Mouse (Mus musculus) limb, embryonic 13.5 days (tissue): Measurements from ENCODE around the gene Ppp2r5b. TPM values are rescaled to one million over a fixed set of nuclear protein-coding genes. Genes with fewer than 3 reads are reported as not detected.

ENCODE experiments used
- ATAC-seq: fragments of 200-750 bp; cut with Nextera tagmentation; 2 replicates; pipeline ENCODE4 v1.8.0; 2017; ENCODE audit warnings: low read depth, moderate number of reproducible peaks, moderate TSS enrichment; ENCODE audit not compliant: low FRiP score
- H3K27ac ChIP-seq: fragments of 300-500 bp; sonication (generic); 2 replicates; pipeline ENCODE4 v1.5.1; 2015; ENCODE audit warnings: inconsistent platforms, mild to moderate bottlenecking, moderate library complexity
- H3K27me3 ChIP-seq: fragments of 300-500 bp; sonication (generic); 2 replicates; pipeline ENCODE4 v1.6.1; 2015; ENCODE audit warnings: mild to moderate bottlenecking, inconsistent platforms
- H3K36me3 ChIP-seq: fragments of 300-500 bp; sonication (generic); 2 replicates; pipeline ENCODE4 v1.6.1; 2015; ENCODE audit warnings: inconsistent platforms, mild to moderate bottlenecking, moderate library complexity
- H3K4me1 ChIP-seq: fragments of 300-500 bp; sonication (generic); 2 replicates; pipeline ENCODE4 v1.6.1; 2015; ENCODE audit warnings: inconsistent platforms
- H3K4me2 ChIP-seq: fragments of 300-500 bp; sonication (generic); replicated peaks from 2 replicates; pipeline ENCODE4 v1.6.1; 2015; ENCODE audit warnings: inconsistent platforms, mild to moderate bottlenecking, moderate library complexity
- H3K4me3 ChIP-seq: fragments of 300-500 bp; sonication (generic); 2 replicates; pipeline ENCODE4 v1.5.1; 2015; ENCODE audit warnings: moderate library complexity, mild to moderate bottlenecking, inconsistent platforms
- H3K9ac ChIP-seq: fragments of 300-500 bp; sonication (generic); 2 replicates; pipeline ENCODE4 v1.6.1; 2015; ENCODE audit warnings: mild to moderate bottlenecking, inconsistent platforms
- H3K9me3 ChIP-seq: fragments of 300-500 bp; sonication (generic); 2 replicates; pipeline ENCODE4 v1.6.1; 2016; ENCODE audit warnings: inconsistent platforms
- WGBS: fragments of 180-500 bp; shearing (Covaris S2); methylation state at CpG from one replicate; pipeline ENCODE4 v1.1.7; 2015; 5-methylcytosine and 5-hydroxymethylcytosine counted together
- polyA plus RNA-seq: library from polyadenylated mRNA; unstranded; fragments of >200 nt; fragmentation: Nextera tagmentation; extraction: Ambion mirVana; gene quantifications from 2 replicates; pipeline ENCODE4 v1.2.1, GENCODE M21; 2015

The Ppp2r5b gene
- polyA plus RNA-seq, 1 experiment from 2014 or later: 29.0 TPM

DNA sequence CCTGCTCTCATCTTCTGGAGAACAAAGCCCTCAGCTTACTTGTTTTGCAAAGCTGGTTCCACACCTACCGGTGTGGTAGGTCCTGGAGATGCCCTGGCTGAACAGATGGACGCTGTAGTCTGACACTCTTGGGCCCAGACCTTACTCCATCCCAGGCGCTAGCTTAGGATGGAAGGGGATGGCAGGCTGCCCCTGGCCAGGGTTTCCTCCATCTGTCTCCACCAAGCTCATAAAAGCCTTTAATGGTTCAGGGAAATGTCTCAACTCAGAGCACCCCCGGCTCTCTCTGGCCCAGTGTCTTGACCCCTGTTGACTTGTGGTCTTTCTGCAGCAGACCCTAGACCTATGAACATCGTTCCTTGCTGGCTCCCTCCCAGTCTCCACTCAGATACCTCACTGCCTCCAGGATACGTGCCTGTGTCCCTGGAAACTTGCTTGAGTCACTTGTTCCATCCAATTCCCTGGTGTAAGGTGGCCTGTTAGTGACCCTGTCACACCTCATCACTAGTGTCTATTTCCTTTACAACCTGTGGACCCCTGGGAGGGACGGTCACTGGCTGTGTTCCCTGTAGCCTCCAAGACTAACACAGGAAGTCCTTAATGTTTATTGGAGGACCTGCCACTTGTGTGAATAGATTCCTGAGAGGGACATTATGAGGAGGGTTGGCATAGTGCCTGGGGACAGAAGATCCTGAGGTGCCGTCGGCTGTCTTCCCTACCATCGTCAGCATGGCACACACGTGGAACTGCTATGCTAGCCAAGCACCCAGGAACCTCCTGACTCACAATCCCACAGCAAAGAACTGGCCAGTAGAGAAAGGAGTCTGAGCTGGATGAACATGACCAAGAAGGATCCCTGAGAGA is 31.9 kb upstream of the Ppp2r5b start:
- H3K4me3 ChIP-seq: no peak overlapping the region
- H3K9me3 ChIP-seq: no peaks in the 10 kb centered on the region
- peaks cover 8% of the 10 kb centered on the region; the same call in 1 of the 2 replicates for H3K27me3 ChIP-seq
- H3K4me2 ChIP-seq: no peak overlapping the region
- no peak overlapping the region for H3K27ac ChIP-seq
- peaks cover 2% of the 10 kb centered on the region; the same call in 1 of the 2 replicates for H3K36me3 ChIP-seq
- no peak for ATAC-seq
- WGBS: 37% methylated on average over 11 of the region's 11 CpGs
- H3K4me1 ChIP-seq: peaks cover 17% of the 10 kb centered on the region
- peak overlapping the region; percentile 0; the same call in 1 of the 2 replicates for H3K9ac ChIP-seq

DNA sequence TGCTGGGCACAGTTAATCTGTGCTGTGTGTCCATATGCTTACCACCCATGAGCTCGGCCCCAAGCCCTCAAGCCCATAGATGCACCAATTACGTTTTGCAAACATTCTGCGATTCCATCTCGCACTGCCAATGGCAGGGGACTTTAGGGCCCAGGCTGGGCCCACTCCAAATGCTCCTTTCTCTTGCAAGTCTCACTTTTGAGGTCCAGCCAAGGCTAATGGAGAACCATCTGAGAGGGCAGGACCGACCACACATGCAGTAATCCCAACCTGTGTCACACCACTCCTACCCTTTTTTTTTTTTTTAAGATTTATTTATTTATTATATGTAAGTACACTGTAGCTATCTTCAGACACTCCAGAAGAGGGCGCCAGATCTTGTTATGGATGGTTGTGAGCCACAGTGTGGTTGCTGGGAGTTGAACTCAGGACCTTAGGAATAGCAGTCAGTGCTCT is 30.1 kb upstream of the Ppp2r5b start:
- Histone ChIP-seq H3K4me3 (no peak overlapping the region), H3K4me2 (no peak overlapping the region), H3K27me3 (peaks cover 7% of the 10 kb centered on the region; the same call in 1 of the 2 replicates), H3K27ac (no peak overlapping the region), H3K36me3 (peaks cover 20% of the 10 kb centered on the region), H3K9ac (no peak overlapping the region), H3K4me1 (peaks cover 12% of the 10 kb centered on the region), H3K9me3 (peaks cover 3% of the 10 kb centered on the region; the same call in 1 of the 2 replicates)
- no peak for ATAC-seq
- WGBS: 65% methylated on average over 6 of the region's 6 CpGs

DNA sequence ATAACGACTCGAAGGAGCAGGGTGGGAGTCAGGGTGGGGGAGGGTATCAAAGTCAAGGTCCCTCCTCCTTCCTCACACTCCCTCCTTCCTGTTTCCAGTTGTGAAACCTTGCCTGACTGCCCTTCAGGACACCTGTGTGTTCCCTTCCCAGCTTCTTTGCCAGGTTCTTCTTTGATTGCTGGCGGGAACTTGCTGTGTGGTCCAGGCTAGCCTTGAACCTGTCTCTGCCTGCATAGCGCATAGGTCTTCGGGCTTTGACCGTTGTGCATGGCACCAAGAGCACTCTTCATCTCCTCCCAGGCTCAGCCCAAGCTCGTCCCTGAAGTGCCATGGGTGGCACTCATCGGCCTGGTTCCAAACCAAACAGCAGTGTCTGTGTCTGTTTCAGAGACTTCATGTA is 29.3 kb upstream of the Ppp2r5b start:
- Histone ChIP-seq H3K27ac (no peak overlapping the region), H3K36me3 (peaks cover 28% of the 10 kb centered on the region), H3K9me3 (peaks cover 4% of the 10 kb centered on the region; the same call in 1 of the 2 replicates), H3K9ac (no peak overlapping the region), H3K27me3 (no peaks in the 10 kb centered on the region), H3K4me2 (no peak overlapping the region), H3K4me3 (no peak overlapping the region), H3K4me1 (peaks cover 11% of the 10 kb centered on the region)
- ATAC-seq: no peak
- 80% methylated on average over 8 of the region's 8 CpGs for WGBS

DNA sequence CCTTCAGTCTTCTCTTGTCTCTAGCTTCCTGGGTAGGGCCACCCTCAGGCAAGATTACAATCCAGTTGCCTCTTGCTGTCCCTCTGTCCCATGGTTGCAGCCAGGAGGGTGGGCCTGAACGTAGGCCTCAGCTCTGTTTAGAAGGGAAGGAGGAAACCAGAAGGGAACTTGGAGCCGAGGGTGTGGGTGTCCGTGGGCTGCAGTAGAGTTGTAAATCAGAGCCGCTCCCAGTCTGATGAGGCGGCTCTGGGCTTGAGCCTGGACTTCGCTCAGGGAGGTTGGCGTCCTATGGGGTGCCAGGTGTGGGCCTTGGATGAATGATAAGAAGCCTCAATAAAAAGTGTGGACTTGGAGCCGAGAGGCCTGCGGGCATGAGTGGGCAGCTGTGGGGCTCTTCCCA is 28.5 kb upstream of the Ppp2r5b start:
- no peak overlapping the region for H3K27ac ChIP-seq
- WGBS: 54% methylated on average over 9 of the region's 9 CpGs
- H3K9me3 ChIP-seq: peaks cover 4% of the 10 kb centered on the region; the same call in 1 of the 2 replicates
- no peak overlapping the region for H3K9ac ChIP-seq
- peaks cover 11% of the 10 kb centered on the region for H3K4me1 ChIP-seq
- no peaks in the 10 kb centered on the region for H3K27me3 ChIP-seq
- ATAC-seq: no peak
- no peak overlapping the region for H3K4me3 ChIP-seq
- H3K4me2 ChIP-seq: no peak overlapping the region
- H3K36me3 ChIP-seq: peaks cover 33% of the 10 kb centered on the region

DNA sequence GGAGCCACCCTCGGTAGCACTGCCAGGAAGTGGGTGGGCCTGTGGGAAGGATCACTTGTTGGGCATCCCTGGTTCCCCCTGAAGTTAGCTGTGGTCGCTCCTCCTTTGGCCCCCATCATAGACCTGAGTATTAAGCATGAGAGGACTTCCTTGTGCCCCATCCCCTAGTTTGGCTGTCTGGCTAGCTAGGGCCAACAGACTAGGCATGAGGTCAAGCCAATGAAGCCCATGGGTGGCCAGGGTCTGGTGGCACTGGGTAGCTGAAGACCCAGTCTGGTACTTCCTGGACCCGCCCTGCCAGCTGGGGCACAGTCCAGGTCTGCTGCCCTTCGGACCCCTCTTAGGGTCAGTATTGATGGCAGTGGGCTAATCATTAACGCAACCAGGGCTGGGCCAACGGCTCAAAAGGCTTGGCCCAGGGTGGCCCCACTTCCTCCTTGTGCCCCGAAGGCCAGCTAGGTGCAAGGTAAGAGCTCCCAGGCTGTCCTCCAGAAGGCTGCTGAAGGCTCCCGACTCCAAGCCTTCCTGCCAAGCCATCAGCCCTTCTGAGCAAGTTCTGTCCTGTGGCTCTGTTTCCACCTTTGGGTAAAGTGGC is 27.3 kb upstream of the Ppp2r5b start:
- Histone ChIP-seq H3K36me3 (peaks cover 45% of the 10 kb centered on the region), H3K4me3 (no peak overlapping the region), H3K9me3 (peaks cover 4% of the 10 kb centered on the region; the same call in 1 of the 2 replicates), H3K4me1 (peaks cover 8% of the 10 kb centered on the region; the same call in 1 of the 2 replicates), H3K4me2 (no peak overlapping the region), H3K27ac (no peak overlapping the region), H3K27me3 (no peaks in the 10 kb centered on the region), H3K9ac (no peak overlapping the region)
- 85% methylated on average over 8 of the region's 8 CpGs for WGBS
- ATAC-seq: no peak

DNA sequence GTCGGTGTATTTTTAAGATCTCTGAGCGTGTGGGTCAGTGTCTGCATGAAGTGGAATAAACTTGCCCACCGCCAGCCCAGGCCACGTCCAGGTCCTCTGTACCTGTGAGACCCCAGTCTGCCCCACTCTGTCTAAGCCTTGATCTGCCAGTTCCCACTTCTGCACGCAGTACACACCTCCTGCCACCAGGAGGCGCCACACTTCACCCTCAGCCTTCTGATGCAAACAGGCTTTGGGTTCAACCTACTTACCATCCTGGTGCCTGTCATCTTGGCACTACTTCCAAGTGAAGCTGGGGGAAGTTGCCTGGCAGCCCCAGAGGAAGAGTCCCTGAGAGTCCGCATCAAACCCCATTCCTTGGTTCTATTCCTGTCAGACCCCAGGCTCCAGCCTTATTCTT is 26.6 kb upstream of the Ppp2r5b start:
- no peak for ATAC-seq
- no peak overlapping the region for H3K27ac ChIP-seq
- H3K4me2 ChIP-seq: no peak overlapping the region
- no peak overlapping the region for H3K9ac ChIP-seq
- no peaks in the 10 kb centered on the region for H3K27me3 ChIP-seq
- H3K9me3 ChIP-seq: peaks cover 4% of the 10 kb centered on the region; the same call in 1 of the 2 replicates
- H3K36me3 ChIP-seq: peaks cover 52% of the 10 kb centered on the region
- no peak overlapping the region for H3K4me3 ChIP-seq
- H3K4me1 ChIP-seq: 0 out of 2 replicates have a peak, but pooled peaks cover under 1% of the 10 kb centered on the region
- 67% methylated on average over 7 of the region's 7 CpGs for WGBS

DNA sequence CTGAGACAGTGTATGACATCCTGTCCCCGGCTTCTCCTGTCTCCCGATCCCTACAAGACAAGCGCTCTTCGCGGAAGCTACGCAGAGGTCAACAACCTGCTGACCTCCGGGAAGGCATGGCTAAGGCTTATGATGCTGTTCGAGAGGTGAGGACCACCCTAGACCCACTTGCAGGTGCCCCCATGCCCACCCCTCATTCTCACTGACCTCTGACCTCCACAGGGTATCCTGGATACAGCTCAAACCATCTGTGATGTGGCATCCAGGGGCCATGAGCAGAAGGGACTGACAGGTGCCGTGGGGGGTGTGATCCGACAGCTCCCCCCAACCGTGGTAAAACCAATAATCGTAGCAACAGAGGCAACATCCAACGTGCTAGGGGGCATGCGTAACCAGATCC is 25.7 kb upstream of the Ppp2r5b start:
- Histone ChIP-seq H3K27me3 (no peaks in the 10 kb centered on the region), H3K9ac (no peak overlapping the region), H3K4me1 (no peaks in the 10 kb centered on the region), H3K4me2 (no peak overlapping the region), H3K27ac (no peak overlapping the region), H3K4me3 (no peak overlapping the region), H3K9me3 (peaks cover 4% of the 10 kb centered on the region; the same call in 1 of the 2 replicates), H3K36me3 (peaks cover 61% of the 10 kb centered on the region)
- WGBS: 94% methylated on average over 14 of the region's 14 CpGs
- ATAC-seq: no peak

DNA sequence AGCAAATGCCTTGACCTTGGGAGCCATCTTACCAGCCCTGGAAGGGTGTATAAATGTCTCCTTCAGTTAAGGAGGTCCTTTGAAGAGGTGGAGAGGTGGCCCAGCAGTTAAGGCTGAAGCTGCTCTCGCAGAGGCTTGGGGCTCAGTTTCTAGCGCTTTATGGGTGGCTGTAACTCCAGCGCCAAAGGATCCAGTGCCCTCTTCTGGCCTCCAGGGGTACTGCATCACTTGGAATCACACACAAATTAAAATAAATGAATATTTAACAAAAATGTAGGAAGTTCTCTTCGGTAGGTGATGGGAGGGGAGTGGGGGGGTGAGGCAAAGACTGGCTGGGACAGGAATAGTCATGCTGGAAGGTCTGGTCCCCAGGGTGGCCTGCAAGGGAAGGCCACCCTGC is 25.3 kb upstream of the Ppp2r5b start:
- Histone ChIP-seq H3K9ac (no peak overlapping the region), H3K4me3 (no peak overlapping the region), H3K36me3 (peaks cover 65% of the 10 kb centered on the region), H3K9me3 (peaks cover 4% of the 10 kb centered on the region; the same call in 1 of the 2 replicates), H3K27ac (no peak overlapping the region; the same call in 1 of the 2 replicates), H3K4me2 (no peak overlapping the region), H3K4me1 (no peaks in the 10 kb centered on the region), H3K27me3 (no peaks in the 10 kb centered on the region)
- no peak for ATAC-seq
- 82% methylated on average over 4 of the region's 4 CpGs for WGBS

DNA sequence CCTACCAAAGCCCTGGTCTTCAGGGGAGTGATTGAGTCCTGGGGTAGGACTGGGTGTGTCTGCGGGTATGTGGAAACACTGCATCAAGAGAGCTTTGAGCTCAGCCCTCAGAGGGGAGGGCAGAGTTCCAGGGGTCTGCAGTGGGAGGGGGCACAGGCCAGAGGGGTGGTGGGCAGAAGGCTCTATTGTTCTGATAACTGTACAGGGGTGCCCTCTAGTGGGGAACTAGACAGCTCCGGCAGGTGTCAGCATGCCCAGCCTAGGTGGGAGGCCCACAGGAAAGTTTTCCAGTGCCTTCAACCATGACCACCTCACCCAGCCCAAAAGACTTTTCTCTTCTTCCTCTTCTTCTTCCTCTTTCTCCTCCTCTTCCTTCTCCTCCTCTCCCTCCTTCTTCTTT is 24.8 kb upstream of the Ppp2r5b start:
- Histone ChIP-seq H3K27me3 (no peaks in the 10 kb centered on the region), H3K9me3 (peaks cover 4% of the 10 kb centered on the region; the same call in 1 of the 2 replicates), H3K4me2 (no peak overlapping the region), H3K4me3 (no peak overlapping the region), H3K27ac (no peak overlapping the region), H3K4me1 (no peaks in the 10 kb centered on the region), H3K36me3 (peaks cover 70% of the 10 kb centered on the region), H3K9ac (no peak overlapping the region)
- 62% methylated on average over 2 of the region's 2 CpGs for WGBS
- ATAC-seq: no peak

DNA sequence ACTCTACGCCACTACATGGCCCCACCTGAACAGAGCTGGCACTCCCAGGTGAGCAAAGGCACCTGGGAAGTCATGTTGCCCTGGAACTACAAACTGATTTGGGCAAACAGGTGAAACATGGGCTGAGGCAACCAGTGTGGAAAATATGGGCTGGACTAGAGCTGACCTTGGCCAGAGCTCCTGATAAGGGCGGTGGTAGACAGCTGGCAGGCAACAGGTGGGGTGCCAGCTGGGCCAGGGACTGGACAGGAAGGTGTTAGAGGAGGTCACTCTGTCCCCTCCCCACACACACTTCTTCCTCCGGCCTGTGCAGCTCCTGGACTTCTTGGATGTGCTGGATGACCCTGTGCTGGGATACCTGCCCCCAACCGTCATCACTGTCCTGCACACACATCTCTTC is 17.3 kb upstream of the Ppp2r5b start:
- H3K4me2 ChIP-seq: no peak overlapping the region
- no peaks in the 10 kb centered on the region for H3K27me3 ChIP-seq
- peaks cover 93% of the 10 kb centered on the region for H3K36me3 ChIP-seq
- 91% methylated on average over 4 of the region's 4 CpGs for WGBS
- H3K4me1 ChIP-seq: no peaks in the 10 kb centered on the region
- no peak overlapping the region for H3K9ac ChIP-seq
- H3K4me3 ChIP-seq: no peak overlapping the region
- no peak overlapping the region for H3K27ac ChIP-seq
- no peak for ATAC-seq
- no peaks in the 10 kb centered on the region for H3K9me3 ChIP-seq

DNA sequence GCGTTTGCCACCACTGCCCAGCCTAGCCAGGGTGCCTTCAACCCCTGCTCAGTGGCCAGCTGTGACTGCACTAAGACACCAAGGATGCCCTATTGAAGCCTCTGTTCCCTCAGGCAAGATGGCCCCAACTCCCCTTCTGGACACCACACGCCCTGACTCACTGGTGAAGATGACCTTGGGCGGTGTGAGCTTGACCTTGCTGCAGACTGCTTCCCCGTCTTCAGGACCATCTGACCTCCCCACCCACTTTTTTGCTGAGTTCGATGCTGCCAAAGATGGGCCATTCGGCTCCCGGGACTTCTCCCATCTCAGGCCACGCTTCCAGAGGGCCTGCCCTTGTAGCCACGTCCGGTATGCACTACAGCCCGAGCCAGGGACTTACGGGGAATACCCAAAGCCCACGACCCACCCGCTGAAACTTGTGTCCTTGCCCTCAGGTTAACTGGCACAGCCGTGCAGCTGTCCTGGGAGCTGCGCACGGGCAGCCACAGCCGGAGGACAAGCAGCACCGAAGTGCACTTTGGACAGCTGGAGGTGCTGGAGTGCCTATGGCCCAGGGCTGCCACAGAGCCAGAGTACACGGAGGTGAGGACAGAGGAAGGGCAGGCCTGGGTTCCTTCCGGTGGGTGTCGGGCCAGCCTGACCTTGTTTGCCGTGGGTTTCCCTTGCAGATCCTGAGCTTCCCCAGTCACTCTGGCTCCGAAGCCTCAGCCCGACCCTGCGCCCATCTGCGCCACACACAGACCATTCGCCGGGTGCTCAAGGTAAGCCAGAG is 12.0 kb upstream of the Ppp2r5b start:
- peaks cover 7% of the 10 kb centered on the region for H3K4me1 ChIP-seq
- no peaks in the 10 kb centered on the region for H3K9me3 ChIP-seq
- H3K9ac ChIP-seq: no peak overlapping the region
- H3K4me2 ChIP-seq: no peak overlapping the region
- H3K36me3 ChIP-seq: peaks cover 82% of the 10 kb centered on the region
- no peaks in the 10 kb centered on the region for H3K27me3 ChIP-seq
- H3K4me3 ChIP-seq: no peak overlapping the region
- WGBS: 92% methylated on average over 29 of the region's 29 CpGs
- H3K27ac ChIP-seq: no peak overlapping the region
- no peak for ATAC-seq

DNA sequence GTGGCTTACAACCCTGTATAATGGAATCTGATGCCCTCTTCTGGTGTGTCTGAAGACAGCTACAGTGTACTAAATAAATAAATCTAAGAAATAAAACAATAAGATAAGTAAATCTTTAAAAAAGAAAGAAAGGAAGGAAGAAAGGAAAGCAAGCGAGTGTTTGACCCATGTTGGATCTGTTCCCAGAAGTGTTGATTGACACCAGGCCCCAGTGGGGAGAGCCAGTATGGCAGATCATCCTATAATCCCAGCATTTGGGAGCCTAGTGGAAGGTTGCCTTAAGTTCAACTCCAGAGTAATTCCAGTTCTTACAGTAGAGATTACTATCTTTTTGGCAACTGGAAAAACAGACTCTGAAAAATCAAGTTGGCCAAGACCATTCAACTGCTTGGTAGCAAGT is 10.1 kb upstream of the Ppp2r5b start:
- Histone ChIP-seq H3K27ac (no peak overlapping the region), H3K27me3 (no peaks in the 10 kb centered on the region), H3K9ac (no peak overlapping the region), H3K4me2 (no peak overlapping the region), H3K36me3 (peaks cover 63% of the 10 kb centered on the region), H3K4me1 (peaks cover 14% of the 10 kb centered on the region), H3K4me3 (no peak overlapping the region), H3K9me3 (no peaks in the 10 kb centered on the region)
- ATAC-seq: no peak
- WGBS: 81% methylated on average over 1 of the region's 1 CpGs
